Mouse (Mus musculus) small intestine, adult 2 months (tissue): ENCODE measurements around the gene Npb. TPM values are rescaled to one million over a fixed set of nuclear protein-coding genes. Genes with fewer than 3 reads are reported as not detected.
A peak's percentile ranks its signal among the peaks of the same experiment; 100 is the strongest.

Source experiments
- H3K27ac ChIP-seq: fragments of 200-500 bp; 2 replicates; pipeline ENCODE4 v1.5.1; 2012; ENCODE audit warnings: low read depth, low read length, control low read depth, inconsistent platforms; ENCODE audit not compliant: insufficient read depth
- H3K27me3 ChIP-seq: fragments of 200-500 bp; 2 replicates; pipeline ENCODE4 v1.6.1; 2012; ENCODE audit warnings: mild to moderate bottlenecking, moderate library complexity, low read length, inconsistent platforms; ENCODE audit not compliant: control insufficient read depth, insufficient read depth
- H3K36me3 ChIP-seq: fragments of 200-500 bp; 2 replicates; pipeline ENCODE4 v1.6.1; 2012; ENCODE audit warnings: mild to moderate bottlenecking, low read length, control low read depth, inconsistent platforms; ENCODE audit not compliant: control insufficient read depth, insufficient read depth
- H3K4me1 ChIP-seq: fragments of 200-500 bp; 2 replicates; pipeline ENCODE4 v1.6.1; 2012; ENCODE audit warnings: low read length, inconsistent platforms, mixed read lengths; ENCODE audit not compliant: control insufficient read depth, insufficient read depth, insufficient read length
- H3K4me3 ChIP-seq: fragments of 200-500 bp; 2 replicates; pipeline ENCODE4 v1.5.1; 2012; ENCODE audit warnings: low read depth, mild to moderate bottlenecking, control low read depth, inconsistent platforms, low read length, moderate library complexity
- CTCF ChIP-seq: fragments of 200-500 bp; IDR thresholded peaks from 2 replicates; pipeline ENCODE4 v1.5.1; 2012; ENCODE audit warnings: low read depth, mild to moderate bottlenecking, control low read depth, inconsistent platforms, low read length, moderate library complexity, mixed read lengths; ENCODE audit not compliant: insufficient replicate concordance, insufficient read length; ENCODE audit errors: extremely low read depth
- POLR2A ChIP-seq: fragments of 200-500 bp; IDR thresholded peaks from 2 replicates; pipeline ENCODE4 v1.6.1; 2012; ENCODE audit warnings: low read depth, mild to moderate bottlenecking, control low read depth, inconsistent platforms, low read length, moderate library complexity
- WGBS: fragments of 180-500 bp; shearing (Covaris S2); methylation state at CpG from one replicate; pipeline ENCODE4 v1.1.7; 2018; 5-methylcytosine and 5-hydroxymethylcytosine counted together
- polyA plus RNA-seq: library from polyadenylated mRNA; depleted of rRNA; stranded (reverse); fragments of >200 nt; gene quantifications from 2 replicates; pipeline ENCODE4 v1.2.3, GENCODE M21; 2012

Npb gene
- polyA plus RNA-seq, 1 experiment, result 0.98 TPM

DNA sequence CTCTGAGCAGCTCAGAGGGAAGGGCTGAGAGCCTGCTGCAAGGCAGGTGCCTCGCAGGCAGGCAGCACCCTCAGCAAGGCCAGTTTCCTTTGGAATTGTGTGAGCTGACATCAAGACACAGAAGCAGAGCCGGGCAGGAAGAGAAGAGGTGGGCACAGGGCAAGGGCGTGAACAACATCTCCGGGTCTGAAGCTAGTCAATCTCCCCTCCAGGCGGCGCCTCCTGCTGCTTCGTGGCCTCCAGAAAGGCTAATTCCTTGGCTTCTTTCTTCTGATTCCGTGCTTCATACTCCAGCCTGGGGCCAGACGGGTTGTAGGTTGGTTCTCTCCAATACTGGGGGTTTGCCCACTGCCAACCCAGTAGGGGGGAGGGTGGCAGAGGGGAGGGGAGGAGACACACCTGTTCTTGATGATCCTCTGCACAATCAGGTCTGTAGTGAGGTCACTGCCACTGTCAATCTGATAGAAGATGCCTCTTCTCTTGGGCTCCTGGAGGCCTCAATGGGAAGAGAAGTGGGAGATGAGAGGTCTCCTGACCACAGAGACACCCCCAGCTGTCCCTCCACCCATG, 2.3 kb downstream of the Npb start:
- 86% methylated on average over 9 of the region's 9 CpGs for WGBS
- Histone ChIP-seq H3K27me3 (no peaks in the 10 kb centered on the region), H3K4me1 (peaks cover 9% of the 10 kb centered on the region; the same call in 1 of the 2 replicates), H3K36me3 (peaks cover 52% of the 10 kb centered on the region), H3K4me3 (no peak overlapping the region), H3K27ac (no peak overlapping the region)
- TF ChIP-seq CTCF, result no peak
- no peak for TF ChIP-seq POLR2A

DNA sequence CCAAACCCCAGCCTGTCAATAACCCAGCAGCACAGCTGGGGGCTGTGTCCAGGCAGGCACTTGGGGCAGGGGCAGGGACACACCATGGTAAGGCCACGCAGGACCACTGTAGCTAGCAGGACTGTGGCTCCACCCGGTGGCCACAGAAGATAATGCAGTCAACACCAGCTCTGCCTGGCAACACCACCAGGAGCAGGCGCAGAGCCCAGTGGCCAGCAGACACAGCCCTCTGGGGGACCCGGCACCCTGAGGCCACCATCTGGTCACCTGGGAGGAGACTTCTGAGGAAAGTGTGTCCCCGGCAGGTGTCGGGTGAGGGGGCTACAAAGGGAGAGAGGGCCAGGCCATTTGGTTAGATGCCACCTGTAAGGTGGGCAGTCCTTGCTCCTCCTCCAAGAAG, 4.5 kb downstream of the Npb start:
- TF ChIP-seq CTCF, result peak; percentile 46; the same call in 1 of the 2 replicates
- TF ChIP-seq POLR2A, result no peak
- Histone ChIP-seq H3K27me3 (no peaks in the 10 kb centered on the region), H3K27ac (no peak overlapping the region), H3K4me1 (peaks cover 19% of the 10 kb centered on the region), H3K4me3 (no peak overlapping the region), H3K36me3 (peaks cover 52% of the 10 kb centered on the region)
- 62% methylated on average over 6 of the region's 6 CpGs for WGBS

DNA sequence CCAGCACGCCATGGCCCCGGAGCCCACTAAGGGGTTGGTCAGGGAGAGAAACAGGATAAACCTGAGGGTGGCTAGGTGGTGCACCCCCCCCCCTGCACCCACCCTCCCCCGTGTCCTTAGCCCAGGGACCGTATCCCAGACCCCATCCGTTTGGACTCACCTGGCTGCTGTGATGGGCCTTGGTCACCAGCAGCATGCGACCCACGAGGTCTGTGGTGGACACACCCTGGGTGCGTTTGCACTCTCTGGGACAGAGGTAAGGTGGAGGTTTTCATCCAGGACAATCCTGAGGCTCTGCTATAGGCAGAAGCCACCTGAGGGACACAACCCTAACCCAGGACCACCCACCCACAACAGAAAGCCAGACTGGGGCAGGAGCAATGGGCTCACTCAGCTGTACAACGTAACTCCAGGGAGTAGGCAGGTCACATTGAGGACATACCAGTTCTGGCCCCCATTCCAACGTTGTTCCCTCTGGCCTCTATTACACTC, 5.2 kb downstream of the Npb start:
- Histone ChIP-seq H3K4me1 (peaks cover 19% of the 10 kb centered on the region), H3K4me3 (no peak overlapping the region), H3K27ac (no peak overlapping the region), H3K36me3 (peaks cover 58% of the 10 kb centered on the region), H3K27me3 (no peaks in the 10 kb centered on the region)
- TF ChIP-seq CTCF (no peak), POLR2A (no peak)
- 90% methylated on average over 10 of the region's 10 CpGs for WGBS

- Histone ChIP-seq H3K4me1 (peaks cover 15% of the 10 kb centered on the region), H3K27ac (no peak overlapping the region), H3K4me3 (no peak overlapping the region), H3K27me3 (no peaks in the 10 kb centered on the region), H3K36me3 (peaks cover 63% of the 10 kb centered on the region)
- TF ChIP-seq POLR2A, result no peak
- no peak for TF ChIP-seq CTCF
- 89% methylated on average over 8 of the region's 8 CpGs for WGBS
These were observed 5.7 kb downstream of the Npb start for GRCm38 (mm10) chr11:120613976-120614375.

DNA sequence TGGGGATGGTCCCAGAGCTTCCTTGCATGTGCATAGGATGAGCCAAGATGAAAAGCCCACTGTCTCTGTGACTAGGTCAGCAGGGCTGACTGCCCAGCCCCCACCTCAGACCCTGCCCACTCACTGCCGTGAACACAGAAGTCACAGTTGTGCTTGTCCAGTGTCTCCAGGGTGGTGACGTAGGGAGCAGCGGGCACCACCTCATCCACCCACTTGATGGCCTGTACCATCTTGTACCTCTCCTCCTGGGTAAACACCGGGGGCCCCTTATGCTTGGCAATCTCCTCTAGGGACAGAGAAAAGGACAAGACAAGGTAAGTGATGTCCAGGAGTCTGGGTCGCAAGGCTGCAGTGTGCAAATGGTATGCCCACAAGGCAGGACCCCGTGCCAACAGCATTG, 6.9 kb downstream of the Npb start:
- 99% methylated on average over 6 of the region's 6 CpGs for WGBS

GRCm38 (mm10) chr11:120615606-120616203, 7.4 kb downstream of the Npb start:
- Histone ChIP-seq H3K4me3 (peak overlapping the region; percentile 50), H3K27me3 (no peaks in the 10 kb centered on the region), H3K27ac (peak overlapping the region; percentile 36), H3K4me1 (peaks cover 14% of the 10 kb centered on the region), H3K36me3 (peaks cover 68% of the 10 kb centered on the region)
- TF ChIP-seq CTCF, result no peak
- TF ChIP-seq POLR2A, result peak; percentile 23; the same call in 1 of the 2 replicates
- WGBS, result 70% methylated on average over 11 of the region's 11 CpGs

More for the DNA sequence above, 6.9 kb downstream of the Npb start:
- Histone ChIP-seq H3K36me3 (peaks cover 67% of the 10 kb centered on the region), H3K27me3 (no peaks in the 10 kb centered on the region), H3K4me3 (peak overlapping the region; percentile 25; the same call in 1 of the 2 replicates), H3K27ac (0 out of 2 replicates have a peak overlapping the region, but pooled peaks have one; percentile 2), H3K4me1 (peaks cover 14% of the 10 kb centered on the region)
- no peak for TF ChIP-seq CTCF
- no peak for TF ChIP-seq POLR2A

- Histone ChIP-seq H3K4me1 (peaks cover 14% of the 10 kb centered on the region), H3K27ac (peak overlapping the region; percentile 98), H3K4me3 (peak overlapping the region; percentile 74), H3K27me3 (no peaks in the 10 kb centered on the region), H3K36me3 (peaks cover 67% of the 10 kb centered on the region)
- TF ChIP-seq CTCF (no peak), POLR2A (peak; percentile 42; the same call in 1 of the 2 replicates)
- WGBS, result 27% methylated on average over 4 of the region's 4 CpGs
These were observed 8.5 kb downstream of the Npb start for GRCm38 (mm10) chr11:120616617-120617294.
